Mouse (Mus musculus): ENCODE results near the gene Srpk2. TPM values are rescaled to one million over a fixed set of nuclear protein-coding genes. Genes with fewer than 3 reads are reported as not detected.
"Not testable (repeated sequence)": the region's sequence is repeated elsewhere in the genome, so short reads cannot be mapped to it uniquely, and the experiment has no call there.

The Srpk2 gene
- polyA plus RNA-seq, 1 experiment, result 0.02 TPM

DNA sequence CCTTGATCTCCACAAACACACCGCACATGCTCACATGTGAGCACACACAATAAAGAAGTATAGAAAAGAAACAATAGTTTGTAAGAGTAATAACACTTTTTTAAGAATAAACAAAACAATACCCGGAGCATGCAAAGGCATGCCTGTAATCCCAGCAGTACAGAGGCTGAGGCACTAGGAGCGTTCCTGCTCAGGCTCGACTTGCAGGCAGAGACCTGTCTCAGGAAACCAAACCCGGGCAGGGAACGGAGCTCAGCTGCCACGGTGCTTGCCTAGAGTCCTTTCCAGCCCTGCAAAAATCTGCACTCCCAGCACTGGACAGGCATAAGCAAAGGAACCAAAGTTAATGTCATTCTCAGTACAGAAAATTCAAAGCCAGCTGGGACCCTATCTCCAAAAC lies 32.1 kb downstream of the Srpk2 start:
- Histone ChIP-seq H3K9me3 (ENCODE audit: control insufficient read depth, low read length) (no peaks in the 10 kb centered on the region), H3K4me3 (replicated peaks) (no peak overlapping the region), H3K27me3 (ENCODE audit: control insufficient read depth) (no peaks in the 10 kb centered on the region), H3K36me3 (ENCODE audit: control insufficient read depth) (no peaks in the 10 kb centered on the region), H3K4me1 (ENCODE audit: control insufficient read depth) (no peaks in the 10 kb centered on the region)
- TF ChIP-seq GATA1 (IDR thresholded peaks at IDR 0.05; ENCODE audit: low read length), result no peak
- no peak for TF ChIP-seq TAL1 (IDR thresholded peaks at IDR 0.05; ENCODE audit: low read length)

- Histone ChIP-seq H3K4me3 (replicated peaks) (no peak overlapping the region), H3K4me1 (ENCODE audit: control insufficient read depth) (no peaks in the 10 kb centered on the region), H3K27me3 (ENCODE audit: control insufficient read depth) (no peaks in the 10 kb centered on the region), H3K9me3 (ENCODE audit: control insufficient read depth, low read length) (no peaks in the 10 kb centered on the region), H3K36me3 (ENCODE audit: control insufficient read depth) (no peaks in the 10 kb centered on the region)
- TF ChIP-seq TAL1 (IDR thresholded peaks at IDR 0.05; ENCODE audit: low read length) (no peak), GATA1 (IDR thresholded peaks at IDR 0.05; ENCODE audit: low read length) (no peak)
Observed at GRCm38 (mm10) chr5:23651786-23652185, 32.6 kb downstream of the Srpk2 start.

DNA sequence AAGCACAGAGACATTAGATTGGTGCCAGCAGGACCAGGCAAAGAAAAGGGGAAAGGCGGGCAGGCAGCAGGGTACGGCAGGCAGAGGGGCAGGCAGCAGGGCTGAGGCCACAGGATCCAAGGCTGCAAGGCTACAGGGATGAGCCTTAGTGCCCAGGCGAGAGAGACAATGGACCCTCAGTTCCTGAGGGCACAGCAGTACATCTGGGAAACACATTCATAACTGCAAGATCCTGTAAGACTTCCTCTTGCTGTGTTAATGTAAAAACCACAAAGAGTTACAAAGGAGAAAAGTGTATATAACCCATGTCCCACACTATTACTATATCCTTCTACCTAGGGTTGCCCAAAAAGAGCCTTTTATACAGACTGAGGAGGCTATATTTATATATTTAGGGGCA lies 33.9 kb downstream of the Srpk2 start:
- no peaks in the 10 kb centered on the region for H3K9me3 ChIP-seq (ENCODE audit: control insufficient read depth, low read length)
- H3K36me3 ChIP-seq (ENCODE audit: control insufficient read depth), result no peaks in the 10 kb centered on the region
- H3K4me3 ChIP-seq (replicated peaks), result no peak overlapping the region
- no peaks in the 10 kb centered on the region for H3K4me1 ChIP-seq (ENCODE audit: control insufficient read depth)
- H3K27me3 ChIP-seq (ENCODE audit: control insufficient read depth), result no peaks in the 10 kb centered on the region
- no peak for TF ChIP-seq TAL1 (IDR thresholded peaks at IDR 0.05; ENCODE audit: low read length)
- no peak for TF ChIP-seq GATA1 (IDR thresholded peaks at IDR 0.05; ENCODE audit: low read length)

DNA sequence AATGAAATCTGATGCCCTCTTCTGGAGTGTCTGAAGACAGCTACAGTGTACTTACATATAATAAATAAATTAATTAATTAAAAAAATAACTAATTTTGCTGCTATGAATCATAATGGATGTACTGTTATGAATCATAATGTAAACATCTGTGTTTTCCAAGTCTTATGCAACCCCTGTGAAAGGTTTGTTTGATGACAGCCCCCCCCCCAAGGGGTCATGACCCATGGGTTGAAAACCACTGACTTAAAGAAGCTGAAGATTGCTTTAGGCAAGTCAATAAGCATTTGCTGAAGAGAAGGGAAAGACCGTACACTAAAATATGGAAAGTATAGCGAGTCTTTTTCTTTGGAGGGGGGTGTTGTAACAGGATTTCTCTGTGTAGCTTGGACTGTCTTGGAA lies 35.2 kb downstream of the Srpk2 start:
- TF ChIP-seq GATA1 (IDR thresholded peaks at IDR 0.05; ENCODE audit: low read length) (no peak), TAL1 (IDR thresholded peaks at IDR 0.05; ENCODE audit: low read length) (no peak)

DNA sequence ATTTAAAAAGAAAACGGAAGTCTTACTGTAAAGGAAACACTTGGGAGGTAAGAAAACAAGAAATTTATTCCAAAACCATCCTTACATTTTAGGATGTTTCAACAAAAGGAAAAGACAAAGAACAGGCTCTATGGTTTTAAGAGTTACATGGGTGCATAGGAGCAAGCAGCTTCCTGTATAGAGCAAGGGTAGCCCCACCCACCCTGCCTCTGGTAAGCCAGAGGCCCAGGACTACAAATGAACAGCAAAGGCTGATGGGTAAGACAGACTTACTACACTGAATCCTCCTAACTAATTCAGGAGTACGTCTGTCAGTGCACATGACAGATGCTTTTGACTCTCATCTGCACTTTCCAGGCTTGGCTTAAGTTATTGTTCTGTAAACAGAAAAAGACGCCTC lies 38.7 kb downstream of the Srpk2 start:
- Histone ChIP-seq H3K4me3 (replicated peaks) (no peak overlapping the region), H3K36me3 (ENCODE audit: control insufficient read depth) (no peaks in the 10 kb centered on the region)

More for the DNA sequence above, 35.2 kb downstream of the Srpk2 start:
- H3K36me3 ChIP-seq (ENCODE audit: control insufficient read depth), result no peaks in the 10 kb centered on the region
- H3K4me3 ChIP-seq (replicated peaks), result no peak overlapping the region
- no peaks in the 10 kb centered on the region for H3K9me3 ChIP-seq (ENCODE audit: control insufficient read depth, low read length)
- H3K4me1 ChIP-seq (ENCODE audit: control insufficient read depth), result no peaks in the 10 kb centered on the region
- H3K27me3 ChIP-seq (ENCODE audit: control insufficient read depth), result no peaks in the 10 kb centered on the region

GRCm38 (mm10) chr5:23639193-23639592 lies 45.2 kb downstream of the Srpk2 start:
- not testable (repeated sequence) for H3K27me3 ChIP-seq (ENCODE audit: control insufficient read depth); H3K9me3 ChIP-seq (ENCODE audit: control insufficient read depth, low read length); H3K4me3 ChIP-seq (replicated peaks); H3K4me1 ChIP-seq (ENCODE audit: control insufficient read depth); H3K36me3 ChIP-seq (ENCODE audit: control insufficient read depth)

More for the DNA sequence above, 38.7 kb downstream of the Srpk2 start:
- TF ChIP-seq TAL1 (IDR thresholded peaks at IDR 0.05; ENCODE audit: low read length) (no peak), GATA1 (IDR thresholded peaks at IDR 0.05; ENCODE audit: low read length) (no peak)
- Histone ChIP-seq H3K4me1 (ENCODE audit: control insufficient read depth) (no peaks in the 10 kb centered on the region), H3K27me3 (ENCODE audit: control insufficient read depth) (no peaks in the 10 kb centered on the region), H3K9me3 (ENCODE audit: control insufficient read depth, low read length) (no peaks in the 10 kb centered on the region)

GRCm38 (mm10) chr5:23638023-23638422 lies 46.4 kb downstream of the Srpk2 start:
- H3K4me3 ChIP-seq (replicated peaks), result no peak overlapping the region
- TF ChIP-seq TAL1 (IDR thresholded peaks at IDR 0.05; ENCODE audit: low read length) (no peak), GATA1 (IDR thresholded peaks at IDR 0.05; ENCODE audit: low read length) (no peak)
- no peaks in the 10 kb centered on the region for H3K4me1 ChIP-seq (ENCODE audit: control insufficient read depth)
- H3K36me3 ChIP-seq (ENCODE audit: control insufficient read depth), result no peaks in the 10 kb centered on the region
- no peaks in the 10 kb centered on the region for H3K27me3 ChIP-seq (ENCODE audit: control insufficient read depth)
- peaks cover 9% of the 10 kb centered on the region for H3K9me3 ChIP-seq (ENCODE audit: control insufficient read depth, low read length)

GRCm38 (mm10) chr5:23637337-23637736 lies 47.1 kb downstream of the Srpk2 start:
- no peaks in the 10 kb centered on the region for H3K4me1 ChIP-seq (ENCODE audit: control insufficient read depth)
- no peaks in the 10 kb centered on the region for H3K27me3 ChIP-seq (ENCODE audit: control insufficient read depth)
- H3K9me3 ChIP-seq (ENCODE audit: control insufficient read depth, low read length), result peaks cover 9% of the 10 kb centered on the region
- H3K36me3 ChIP-seq (ENCODE audit: control insufficient read depth), result no peaks in the 10 kb centered on the region
- TF ChIP-seq TAL1 (IDR thresholded peaks at IDR 0.05; ENCODE audit: low read length), result no peak
- TF ChIP-seq GATA1 (IDR thresholded peaks at IDR 0.05; ENCODE audit: low read length), result no peak
- H3K4me3 ChIP-seq (replicated peaks), result no peak overlapping the region

DNA sequence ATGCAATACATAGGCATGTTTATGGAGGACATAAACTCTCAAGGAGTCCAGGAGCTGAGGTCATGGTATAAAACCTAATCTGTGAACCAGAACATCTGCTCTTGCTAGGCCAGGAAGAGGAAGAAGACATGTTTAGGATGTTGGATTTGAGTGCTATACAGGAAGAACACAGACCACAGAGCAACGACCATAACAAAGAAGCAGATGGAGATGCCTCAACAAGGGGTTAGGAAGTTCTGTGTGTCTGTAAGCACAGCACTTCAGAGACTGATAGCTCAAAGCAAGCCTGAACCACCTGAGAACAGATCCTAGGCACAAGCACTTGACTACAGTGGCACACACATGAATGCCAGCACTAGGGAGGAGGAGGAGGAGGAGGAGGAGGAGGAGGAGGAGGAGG lies 52.9 kb downstream of the Srpk2 start:
- Histone ChIP-seq H3K4me3 (replicated peaks) (no peak overlapping the region), H3K4me1 (ENCODE audit: control insufficient read depth) (no peaks in the 10 kb centered on the region), H3K27me3 (ENCODE audit: control insufficient read depth) (no peaks in the 10 kb centered on the region), H3K9me3 (ENCODE audit: control insufficient read depth, low read length) (no peaks in the 10 kb centered on the region), H3K36me3 (ENCODE audit: control insufficient read depth) (no peaks in the 10 kb centered on the region)
- TF ChIP-seq GATA1 (IDR thresholded peaks at IDR 0.05; ENCODE audit: low read length) (no peak), TAL1 (IDR thresholded peaks at IDR 0.05; ENCODE audit: low read length) (no peak)

DNA sequence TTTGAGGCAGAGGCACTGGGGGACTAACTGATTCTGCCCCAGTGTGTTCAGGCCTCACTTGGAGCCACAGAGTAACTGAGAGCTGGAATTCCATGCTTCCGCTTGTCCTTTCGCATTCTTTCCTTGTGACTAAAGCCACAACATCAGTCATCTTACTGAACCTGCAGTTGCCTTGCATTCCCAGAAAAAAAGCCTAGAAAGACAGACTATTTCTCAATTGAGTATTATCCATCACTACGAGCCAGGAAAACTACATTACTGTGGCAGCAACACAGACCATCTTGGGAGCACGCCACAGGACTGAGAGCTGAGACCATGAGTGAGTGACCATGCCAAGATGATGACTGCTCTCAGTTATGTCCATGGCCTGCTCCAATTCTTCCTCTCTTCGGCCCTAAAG lies 57.2 kb downstream of the Srpk2 start:
- H3K9me3 ChIP-seq (ENCODE audit: control insufficient read depth, low read length), result no peaks in the 10 kb centered on the region
- no peaks in the 10 kb centered on the region for H3K4me1 ChIP-seq (ENCODE audit: control insufficient read depth)
- no peaks in the 10 kb centered on the region for H3K27me3 ChIP-seq (ENCODE audit: control insufficient read depth)
- TF ChIP-seq TAL1 (IDR thresholded peaks at IDR 0.05; ENCODE audit: low read length) (no peak), GATA1 (IDR thresholded peaks at IDR 0.05; ENCODE audit: low read length) (no peak)
- H3K36me3 ChIP-seq (ENCODE audit: control insufficient read depth), result no peaks in the 10 kb centered on the region
- H3K4me3 ChIP-seq (replicated peaks), result no peak overlapping the region
